Mouse (Mus musculus) heart, adult 2 months (tissue): ENCODE results near the gene Nupr1.

Experiments
- CTCF ChIP-seq: fragments of 200-600 bp; IDR thresholded peaks from 2 replicates; pipeline ENCODE4 v1.8.1; 2022; ENCODE audit warnings: antibody characterized with exemption, mild to moderate bottlenecking, moderate library complexity
- EP300 ChIP-seq: fragments of 200-500 bp; IDR thresholded peaks from 2 replicates; pipeline ENCODE4 v1.6.1; 2011; ENCODE audit warnings: low read depth, low read length, control low read depth; ENCODE audit not compliant: insufficient read depth
- POLR2A ChIP-seq: fragments of 200-500 bp; IDR thresholded peaks from 2 replicates; pipeline ENCODE4 v1.6.1; 2011; ENCODE audit warnings: mild to moderate bottlenecking, low read depth, low read length, control low read depth; ENCODE audit not compliant: insufficient read depth

- TF ChIP-seq CTCF (no peak), POLR2A (peak; percentile 32; the same call in 1 of the 2 replicates), EP300 (no peak)
Measured at GRCm38 (mm10) chr7:126668452-126668851, 37.8 kb upstream of the Nupr1 start.
